Comparison of ENCODE assay signal across 8 mouse cellular contexts in the genomic region with DNA sequence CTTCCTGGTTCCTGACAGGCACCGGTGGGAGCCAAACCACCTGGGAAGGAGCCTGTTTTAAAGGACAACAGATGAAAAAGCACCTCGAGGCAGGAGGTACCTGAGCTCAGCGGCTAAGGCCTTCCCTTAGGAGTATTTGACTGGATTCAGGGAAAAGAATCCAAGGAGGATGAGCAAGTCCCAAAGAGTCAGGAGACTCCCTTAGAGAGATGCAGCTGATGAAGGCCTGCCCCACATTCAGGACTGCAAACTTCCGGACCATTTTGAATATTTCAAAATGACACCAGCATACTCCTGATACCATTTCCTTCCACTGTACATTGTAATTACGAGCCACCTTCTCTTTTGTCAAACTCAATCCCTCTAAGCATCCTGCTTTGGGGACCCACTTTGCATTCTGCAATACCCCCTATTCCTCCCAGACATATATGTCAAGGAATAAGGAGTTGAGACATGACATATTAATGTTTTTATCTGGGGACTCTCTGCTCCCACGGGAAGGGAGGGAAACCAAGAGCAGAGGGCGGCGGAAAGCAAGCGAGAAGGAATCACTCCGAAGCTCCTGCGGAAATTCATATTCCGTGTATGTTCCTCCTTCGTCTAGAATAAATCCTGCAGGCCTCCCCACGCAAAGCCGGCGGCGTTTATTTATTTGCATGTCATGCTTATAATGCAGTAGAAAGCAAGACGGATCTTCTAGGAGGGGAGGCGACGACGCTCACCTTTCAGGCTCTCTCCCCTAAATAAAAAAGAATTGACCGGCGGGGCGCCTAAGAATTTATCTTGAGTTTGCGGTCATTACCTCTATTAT.
DNase-seq lines count a peak whose midpoint lies in the region; ATAC-seq and TF ChIP-seq lines count a peak whose summit lies in the region.

No protein-coding gene starts in this region.

- no peak for TF ChIP-seq POLR2A in thymus, adult 2 months (IDR thresholded peaks at IDR 0.05; ENCODE audit: control insufficient read depth, extremely low read depth, insufficient read depth, low read length, poor library complexity)

- H3K4me3 ChIP-seq in heart, embryonic 14.5 days (ENCODE audit: control insufficient read depth in 1 of 2, insufficient read depth in 1 of 2, low read depth in 1 of 2, low read length in 2 of 2) = peak overlapping the region in 1 of 2 experiments; percentile 55; a peak in 2 of 4 replicates
- H3K4me3 ChIP-seq in forebrain, embryonic 13.5 days = no peak overlapping the region
- H3K4me3 ChIP-seq in midbrain, embryonic 14.5 days (replicated peaks; ENCODE audit: low read depth, low read length) = no peak overlapping the region
- no peak overlapping the region for H3K4me3 ChIP-seq in thymus, adult 2 months (ENCODE audit: control insufficient read depth, insufficient read depth, low read length)
- H3K4me3 ChIP-seq in left cerebral cortex, adult 2 months = no peak overlapping the region

- H3K9ac ChIP-seq in heart, embryonic 14.5 days (ENCODE audit: low read length) = peak overlapping the region; percentile 74
- H3K9ac ChIP-seq in forebrain, embryonic 13.5 days = no peak overlapping the region
- no peak overlapping the region for H3K9ac ChIP-seq in midbrain, embryonic 14.5 days (replicated peaks; ENCODE audit: low read length)

- no peaks in the 10 kb centered on the region for H3K36me3 ChIP-seq in heart, embryonic 14.5 days (ENCODE audit: control insufficient read depth, insufficient read depth, low read length)
- H3K36me3 ChIP-seq in forebrain, embryonic 13.5 days (ENCODE audit: poor library complexity, severe bottlenecking) = no peaks in the 10 kb centered on the region
- H3K36me3 ChIP-seq in midbrain, embryonic 14.5 days (ENCODE audit: control insufficient read depth, insufficient read depth, low read length) = no peaks in the 10 kb centered on the region
- H3K36me3 ChIP-seq in thymus, adult 2 months (ENCODE audit: control insufficient read depth, insufficient read depth, low read length) = no peaks in the 10 kb centered on the region

- no peak overlapping the region for H3K27ac ChIP-seq in heart, embryonic 14.5 days (replicated peaks in 1 of 2; ENCODE audit: control insufficient read depth in 1 of 2, insufficient read depth in 1 of 2, low read depth in 2 of 2, low read length in 2 of 2)
- no peak overlapping the region for H3K27ac ChIP-seq in forebrain, embryonic 13.5 days
- H3K27ac ChIP-seq in midbrain, embryonic 14.5 days (replicated peaks; ENCODE audit: low read depth, low read length) = no peak overlapping the region
- H3K27ac ChIP-seq in thymus, adult 2 months (ENCODE audit: control insufficient read depth, insufficient read depth, low read length) = no peak overlapping the region
- no peak overlapping the region for H3K27ac ChIP-seq in left cerebral cortex, adult 2 months

- peak overlapping the region; percentile 95 for H3K4me2 ChIP-seq in heart, embryonic 14.5 days (ENCODE audit: low read length)
- H3K4me2 ChIP-seq in forebrain, embryonic 13.5 days = 0 out of 2 replicates have a peak overlapping the region, but pooled peaks have one; percentile 7
- H3K4me2 ChIP-seq in midbrain, embryonic 14.5 days (ENCODE audit: low read length) = peak overlapping the region; percentile 56

- intact Hi-C loops in heart, postnatal 14 days (cut with DNase I) = loop anchor here (10.0 kb wide), 1 partner anchor 1186 kb away; no protein-coding TSS in a partner anchor
- intact Hi-C loops in left cerebral cortex, adult 2 months (cut with DNase I) = loop anchor here (10.0 kb wide), 1 partner anchor 1586 kb away; no protein-coding TSS in a partner anchor

- H3K9me3 ChIP-seq in heart, embryonic 14.5 days (ENCODE audit: control insufficient read depth, low read length) = no peaks in the 10 kb centered on the region
- H3K9me3 ChIP-seq in forebrain, embryonic 13.5 days (replicated peaks) = no peaks in the 10 kb centered on the region
- H3K9me3 ChIP-seq in midbrain, embryonic 14.5 days (ENCODE audit: control insufficient read depth, low read length) = no peaks in the 10 kb centered on the region

- ATAC-seq in heart, embryonic 14.5 days (ENCODE audit: insufficient number of reproducible peaks, insufficient read depth, low FRiP score, low read depth) = no peak
- no peak for ATAC-seq in forebrain, embryonic 13.5 days
- no peak for ATAC-seq in midbrain, embryonic 14.5 days (ENCODE audit: low FRiP score, low TSS enrichment)

- 31% methylated on average over 25 of the region's 25 CpGs for WGBS in heart, embryonic 14.5 days
- 2% methylated on average over 25 of the region's 25 CpGs for WGBS in forebrain, embryonic 13.5 days
- 3% methylated on average over 25 of the region's 25 CpGs for WGBS in midbrain, embryonic 14.5 days
- WGBS in thymus, adult 2 months = 11% methylated on average over 25 of the region's 25 CpGs

- TF ChIP-seq CTCF in thymus, adult 2 months (IDR thresholded peaks at IDR 0.05; ENCODE audit: borderline replicate concordance, control insufficient read depth, extremely low read depth, insufficient read depth, low read length, poor library complexity) = no peak
- TF ChIP-seq CTCF in left cerebral cortex, adult 2 months (IDR thresholded peaks at IDR 0.05) = no peak

- DNase-seq in heart, postnatal 14 days = no peak
- DNase-seq in cerebellum, adult 11 months = peak; percentile 45
- DNase-seq in midbrain, embryonic 14.5 days = peak; percentile 61
- no peak for DNase-seq in urinary bladder, postnatal 36 days (ENCODE audit: low spot score in 2 of 2)
- no peak for DNase-seq in thymus, adult 2 months
- no peak for DNase-seq in left cerebral cortex, adult 2 months (ENCODE audit: extremely low spot score in 1 of 2, low spot score in 2 of 2)

- peaks cover 8% of the 10 kb centered on the region; the same call in 1 of the 2 replicates for H3K27me3 ChIP-seq in heart, embryonic 14.5 days (ENCODE audit: control insufficient read depth, insufficient read depth, low read length)
- peaks cover 73% of the 10 kb centered on the region for H3K27me3 ChIP-seq in forebrain, embryonic 13.5 days
- peaks cover 36% of the 10 kb centered on the region for H3K27me3 ChIP-seq in midbrain, embryonic 14.5 days (ENCODE audit: control insufficient read depth, insufficient read depth, low read length)
- peaks cover 30% of the 10 kb centered on the region for H3K27me3 ChIP-seq in thymus, adult 2 months (ENCODE audit: control insufficient read depth, insufficient read depth, low read length)

- H3K4me1 ChIP-seq in heart, embryonic 14.5 days (ENCODE audit: control insufficient read depth in 2 of 2, insufficient read depth in 2 of 2, low read length in 2 of 2) = peaks cover 5 to 15% of the 10 kb centered on the region in 2 experiments; a peak in 3 of 4 replicates
- H3K4me1 ChIP-seq in forebrain, embryonic 13.5 days = peaks cover 22% of the 10 kb centered on the region
- H3K4me1 ChIP-seq in midbrain, embryonic 14.5 days (ENCODE audit: control insufficient read depth, insufficient read depth, low read length) = peaks cover 4% of the 10 kb centered on the region; the same call in 1 of the 2 replicates
- no peaks in the 10 kb centered on the region for H3K4me1 ChIP-seq in thymus, adult 2 months (replicated peaks; ENCODE audit: control insufficient read depth, insufficient read depth, low read length)

Comparison
In these comparisons a context has a peak if more than half of its experiments do, and no peak if none do; other contexts are left out.
1. H3K4me2 ChIP-seq: peak in every context shown above with its lines; median percentile 95 in heart, embryonic 14.5 days; 56 in midbrain, embryonic 14.5 days; 7 in forebrain, embryonic 13.5 days.
2. DNase-seq: peak in cerebellum, adult 11 months (single experiment) and midbrain, embryonic 14.5 days (single experiment); none in heart, postnatal 14 days (0 of 2), urinary bladder, postnatal 36 days (0 of 2), thymus, adult 2 months (single experiment) and left cerebral cortex, adult 2 months (0 of 2).